Mouse (Mus musculus) cortical plate, adult 2 months (tissue): ENCODE data around the gene Plxna4. TPM values are rescaled to one million over a fixed set of nuclear protein-coding genes. Genes with fewer than 3 reads are reported as not detected.

Experiments used
- H3K27ac ChIP-seq: fragments of 200-500 bp; 2 replicates; pipeline ENCODE4 v1.5.1; 2012; ENCODE audit warnings: low read length, control low read depth, inconsistent platforms; ENCODE audit not compliant: insufficient read depth
- H3K4me1 ChIP-seq: fragments of 200-500 bp; 2 replicates; pipeline ENCODE4 v1.6.1; 2011; ENCODE audit warnings: low read length; ENCODE audit not compliant: control insufficient read depth, insufficient read depth
- H3K4me3 ChIP-seq: fragments of 200-500 bp; 2 replicates; pipeline ENCODE4 v1.5.1; 2011; ENCODE audit warnings: mild to moderate bottlenecking, low read length, control low read depth; ENCODE audit not compliant: insufficient read depth
- CTCF ChIP-seq: fragments of 200-500 bp; IDR thresholded peaks from 2 replicates; pipeline ENCODE4 v1.5.1; 2011; ENCODE audit warnings: mild to moderate bottlenecking, control low read depth, low read length; ENCODE audit not compliant: insufficient read depth; ENCODE audit errors: extremely low read depth
- POLR2A ChIP-seq: fragments of 200-500 bp; IDR thresholded peaks from 2 replicates; pipeline ENCODE4 v1.6.1; 2011; ENCODE audit warnings: mild to moderate bottlenecking, low read length, control low read depth; ENCODE audit not compliant: insufficient read depth; ENCODE audit errors: extremely low read depth
- polyA plus RNA-seq: library from polyadenylated mRNA; depleted of rRNA; stranded (reverse); fragments of >200 nt; gene quantifications from 2 replicates; pipeline ENCODE4 v1.2.3, GENCODE M21; 2012

The Plxna4 gene
- polyA plus RNA-seq, 1 experiment: 14.9 TPM

GRCm38 (mm10) chr6:32224007-32224703 is 363.8 kb downstream of the Plxna4 start:
- H3K4me3 ChIP-seq: no peak overlapping the region
- peaks cover 2% of the 10 kb centered on the region; the same call in 1 of the 2 replicates for H3K4me1 ChIP-seq
- H3K27ac ChIP-seq: no peak overlapping the region
- TF ChIP-seq CTCF (no peak), POLR2A (no peak)

DNA sequence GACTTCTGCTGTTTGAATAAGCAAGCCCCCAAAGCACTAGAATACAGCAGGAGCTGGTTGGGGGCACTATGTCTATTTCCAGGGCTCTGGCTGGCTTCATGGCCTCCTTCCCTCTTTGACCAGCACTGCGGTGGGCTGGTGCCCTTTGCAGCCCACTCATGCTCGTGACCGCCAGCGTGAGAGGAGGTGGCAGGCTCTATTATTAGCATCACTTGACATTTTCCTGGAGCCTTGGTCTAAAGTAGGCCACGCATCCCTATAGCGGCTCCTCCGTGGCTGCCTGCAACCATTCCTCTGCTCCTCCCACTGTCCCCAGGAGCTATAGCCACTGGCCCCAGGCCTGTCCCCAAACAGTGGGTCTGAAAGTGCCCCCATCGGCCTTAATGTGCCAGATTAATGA is 367.2 kb downstream of the Plxna4 start:
- H3K4me3 ChIP-seq: no peak overlapping the region
- no peak overlapping the region for H3K27ac ChIP-seq
- H3K4me1 ChIP-seq: peaks cover 2% of the 10 kb centered on the region; the same call in 1 of the 2 replicates
- TF ChIP-seq POLR2A (no peak), CTCF (no peak)

DNA sequence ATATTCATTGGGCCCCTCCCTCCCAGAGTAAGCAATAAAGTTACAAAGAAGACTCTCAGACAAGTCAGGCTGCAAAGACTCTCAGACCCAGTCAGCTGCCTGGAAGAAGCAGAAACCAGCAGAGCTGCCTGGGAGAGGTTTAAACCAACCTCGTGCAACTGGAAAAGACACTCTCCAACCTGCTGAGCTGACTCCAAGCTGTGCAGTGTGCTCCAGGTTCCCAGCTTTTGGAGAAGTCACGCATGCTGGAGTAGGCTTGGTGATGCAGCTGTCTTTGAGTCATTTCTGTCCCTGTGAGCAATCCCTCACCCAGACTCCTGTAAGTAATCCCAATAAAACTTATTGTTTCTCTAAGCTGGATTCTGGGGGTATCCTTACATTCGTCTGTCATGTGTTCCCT is 369.4 kb downstream of the Plxna4 start:
- no peak for TF ChIP-seq POLR2A
- no peak for TF ChIP-seq CTCF
- Histone ChIP-seq H3K4me3 (no peak overlapping the region), H3K27ac (no peak overlapping the region), H3K4me1 (peaks cover 2% of the 10 kb centered on the region; the same call in 1 of the 2 replicates)

- TF ChIP-seq POLR2A (no peak), CTCF (no peak)
- no peaks in the 10 kb centered on the region; the same call in 1 of the 2 replicates for H3K4me1 ChIP-seq
- H3K27ac ChIP-seq: no peak overlapping the region
- no peak overlapping the region for H3K4me3 ChIP-seq
These were observed 375.6 kb downstream of the Plxna4 start for GRCm38 (mm10) chr6:32212439-32212838.

GRCm38 (mm10) chr6:32210139-32210538 is 377.9 kb downstream of the Plxna4 start:
- Histone ChIP-seq H3K4me1 (no peaks in the 10 kb centered on the region; the same call in 1 of the 2 replicates), H3K27ac (no peak overlapping the region)
- TF ChIP-seq CTCF: no peak
- TF ChIP-seq POLR2A: no peak

DNA sequence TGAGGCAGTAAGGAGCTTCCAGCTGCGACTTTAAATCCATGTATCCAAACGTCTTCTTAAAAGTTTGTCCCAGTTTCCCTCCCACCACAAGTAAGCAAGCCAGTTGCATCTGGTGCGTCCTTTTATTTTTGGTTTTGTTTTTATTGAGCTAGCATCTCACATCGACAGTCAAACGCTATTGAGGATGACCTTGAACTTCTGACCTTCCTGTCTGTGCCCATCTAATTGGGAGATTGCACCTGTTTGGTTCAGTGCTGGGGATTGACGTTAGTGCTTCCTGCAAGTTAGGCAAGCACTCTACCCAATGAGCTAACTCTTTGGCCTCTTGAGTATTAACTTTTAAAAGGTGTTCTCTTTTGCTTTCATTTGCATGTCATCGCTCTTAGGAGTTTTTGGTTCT is 379.0 kb downstream of the Plxna4 start:
- Histone ChIP-seq H3K4me3 (no peak overlapping the region), H3K4me1 (no peaks in the 10 kb centered on the region; the same call in 1 of the 2 replicates), H3K27ac (no peak overlapping the region)
- no peak for TF ChIP-seq POLR2A
- TF ChIP-seq CTCF: no peak

More at GRCm38 (mm10) chr6:32210139-32210538, 377.9 kb downstream of the Plxna4 start:
- H3K4me3 ChIP-seq: no peak overlapping the region

- TF ChIP-seq CTCF (no peak), POLR2A (no peak)
- Histone ChIP-seq H3K27ac (no peak overlapping the region), H3K4me3 (no peak overlapping the region), H3K4me1 (no peaks in the 10 kb centered on the region)
These were observed 383.7 kb downstream of the Plxna4 start for GRCm38 (mm10) chr6:32204253-32204652.

GRCm38 (mm10) chr6:32203389-32203788 is 384.6 kb downstream of the Plxna4 start:
- H3K27ac ChIP-seq: no peak overlapping the region
- no peaks in the 10 kb centered on the region for H3K4me1 ChIP-seq
- no peak overlapping the region for H3K4me3 ChIP-seq
- TF ChIP-seq CTCF (no peak), POLR2A (no peak)

DNA sequence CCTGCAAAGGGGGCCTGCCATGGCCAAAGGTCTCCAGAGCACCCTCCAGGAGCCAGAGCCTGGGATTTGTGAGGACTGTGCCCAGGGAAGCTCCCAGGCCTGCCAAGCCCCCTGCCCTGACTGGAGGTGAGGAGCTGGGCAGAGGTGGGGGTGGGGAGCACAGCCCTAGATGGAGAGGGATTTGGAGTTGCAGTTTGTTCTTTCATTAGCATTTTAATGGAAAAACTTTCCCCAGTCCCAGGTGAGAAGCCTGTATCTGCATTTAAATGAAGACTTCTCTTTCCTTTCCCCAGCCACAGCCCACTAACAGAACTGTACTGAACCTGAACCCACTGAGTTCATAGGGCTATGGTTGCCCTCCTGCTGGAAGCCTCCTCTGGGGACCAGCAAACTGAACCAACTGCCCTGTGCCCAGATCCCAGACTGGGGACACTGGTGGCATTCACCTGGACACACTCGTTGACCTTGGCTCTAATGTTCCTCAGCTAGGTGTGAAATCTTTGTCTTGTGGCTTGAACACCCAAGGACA is 385.3 kb downstream of the Plxna4 start:
- Histone ChIP-seq H3K27ac (no peak overlapping the region), H3K4me1 (no peaks in the 10 kb centered on the region), H3K4me3 (no peak overlapping the region)
- TF ChIP-seq CTCF (no peak), POLR2A (no peak)

DNA sequence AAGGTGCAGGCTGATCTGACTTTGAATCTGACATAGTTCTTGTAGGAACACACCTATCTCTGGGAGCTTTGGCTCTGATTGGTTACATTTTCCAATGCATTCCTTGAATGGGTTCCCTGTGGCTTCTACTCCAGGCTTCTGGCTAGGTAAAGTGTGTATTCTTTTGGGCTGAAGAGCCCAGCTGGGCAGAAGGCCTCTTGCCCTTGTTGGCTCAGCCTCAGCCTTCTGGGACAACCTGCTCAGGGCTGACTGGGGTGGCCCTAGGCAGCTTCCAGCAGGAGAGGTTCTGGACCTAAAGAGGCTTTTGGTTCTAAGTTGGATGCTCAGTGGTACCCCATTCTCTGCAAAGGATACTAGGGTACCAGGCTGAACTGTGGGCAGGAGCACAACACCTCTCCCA is 386.5 kb downstream of the Plxna4 start:
- Histone ChIP-seq H3K27ac (no peak overlapping the region), H3K4me3 (no peak overlapping the region), H3K4me1 (no peaks in the 10 kb centered on the region)
- TF ChIP-seq POLR2A (no peak), CTCF (no peak)
